Mouse (Mus musculus): ENCODE results near the gene Chmp2a. TPM values are rescaled to one million over a fixed set of nuclear protein-coding genes. Genes with fewer than 3 reads are reported as not detected.

Gene Chmp2a
- total RNA-seq, 2 experiments from 2014 or later, result 178 to 225 TPM

DNA sequence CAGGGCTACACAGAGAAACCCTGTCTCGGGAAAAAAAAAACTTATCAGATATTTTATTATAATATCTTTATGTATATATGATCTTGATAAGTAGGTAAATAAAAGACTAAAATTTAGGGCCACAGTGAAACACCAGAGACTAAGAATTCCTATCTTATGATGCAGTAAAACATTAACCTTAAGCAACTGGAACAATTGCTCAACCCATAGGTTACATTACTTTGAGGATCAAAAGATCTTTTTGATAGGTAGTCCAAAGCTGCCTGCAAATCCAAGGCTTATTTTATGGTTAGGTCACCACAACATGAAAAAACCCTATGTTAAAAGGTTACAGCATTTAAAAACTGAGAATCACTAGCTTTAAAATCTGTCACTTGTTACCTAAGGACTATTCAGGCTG is 33.0 kb downstream of the Chmp2a start:
- no peak for DNase-seq

- DNase-seq, result no peak
Observed at GRCm38 (mm10) chr7:12998851-12999250, 35.8 kb downstream of the Chmp2a start, which contains the start of gene Trim28. Gene Trim28 (plus strand): TSS chr7:12999114.

DNA sequence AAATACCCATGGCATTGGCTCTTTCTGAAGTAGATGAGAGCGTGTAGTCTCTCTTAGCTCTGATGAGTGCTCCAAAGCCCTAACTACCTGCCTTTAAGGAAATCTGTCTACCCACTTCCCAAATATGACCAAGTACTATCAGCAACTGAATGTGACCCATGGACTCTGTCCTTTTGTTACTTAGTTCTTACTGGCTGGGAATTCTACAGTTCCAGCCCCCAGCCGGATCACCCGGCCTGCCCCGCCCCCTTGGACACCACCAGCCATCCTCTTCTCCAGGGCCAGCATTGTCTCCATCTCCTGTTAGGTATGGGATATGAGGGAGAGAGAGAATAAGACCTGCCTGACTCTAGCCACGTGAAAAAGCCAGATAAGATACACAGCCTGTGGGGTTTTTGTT is 36.6 kb downstream of the Chmp2a start, which contains the start of gene Slc27a5:
Gene Slc27a5 (minus strand): TSS at position 140 of the 400 bp plus-strand sequence.
- DNase-seq, result no peak

DNA sequence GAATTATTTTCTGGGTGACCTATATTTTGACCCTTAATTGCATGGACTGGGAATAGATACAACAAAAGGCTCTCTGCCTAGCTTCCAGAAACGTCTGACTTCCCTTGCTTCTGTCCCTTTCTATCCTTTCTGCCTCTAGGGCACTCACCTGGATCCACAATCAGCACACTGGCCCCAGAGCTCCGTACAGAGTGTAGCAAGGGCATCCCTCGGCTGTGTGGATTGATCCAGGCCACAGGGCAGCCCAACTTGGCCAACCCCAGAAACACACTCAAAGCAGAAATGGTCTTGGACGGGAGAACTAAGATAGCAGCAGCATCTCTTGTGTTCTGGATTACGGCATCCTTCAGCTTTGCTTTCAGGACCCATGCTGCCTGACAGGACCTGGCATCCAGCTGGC is 37.4 kb downstream of the Chmp2a start:
- no peak for DNase-seq

- no peak for DNase-seq
Observed at GRCm38 (mm10) chr7:12995862-12996261, 38.7 kb downstream of the Chmp2a start.

GRCm38 (mm10) chr7:12993148-12993547 is 41.5 kb downstream of the Chmp2a start:
- DNase-seq, result no peak

DNA sequence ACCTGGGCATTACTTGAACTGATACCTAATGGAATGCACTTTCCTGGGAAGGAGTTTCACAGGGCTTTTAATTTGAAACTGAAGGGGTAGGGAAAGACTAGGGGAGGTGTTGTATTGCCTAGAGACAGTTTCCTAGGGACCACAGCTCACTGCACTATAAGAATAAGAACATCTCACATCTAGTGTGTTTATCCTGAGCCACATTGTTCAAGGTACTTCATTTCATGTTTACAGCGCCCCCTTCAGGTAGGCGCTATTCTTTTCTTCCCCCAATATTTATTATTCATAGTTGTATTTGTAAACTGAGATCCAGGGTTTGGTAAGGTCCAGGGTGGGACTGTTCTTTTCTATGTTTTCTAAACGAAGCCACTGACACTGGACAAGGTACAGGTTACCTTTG is 42.4 kb downstream of the Chmp2a start:
- DNase-seq, result peak in 1 of 2 experiments; percentile 58

- no peak for DNase-seq
Observed at GRCm38 (mm10) chr7:12987409-12988189, 47.0 kb downstream of the Chmp2a start.

GRCm38 (mm10) chr7:12986906-12987305 is 47.7 kb downstream of the Chmp2a start:
- no peak for DNase-seq

GRCm38 (mm10) chr7:12985724-12986123 is 48.9 kb downstream of the Chmp2a start:
- DNase-seq, result no peak

Other genes with a start within 250 kb of the Chmp2a start
- gene Zscan18, start 231.2 kb downstream of the Chmp2a start, total RNA-seq (2021), result 1 to 10 TPM; 2.3 to 4.3 TPM
- 10 to 100 TPM; 10.5 to 11.0 TPM for gene Zfp329, start 215.9 kb downstream of the Chmp2a start, total RNA-seq (2021)
- gene Zfp110, start 200.0 kb downstream of the Chmp2a start, total RNA-seq (2021), result 10 to 100 TPM; 22.2 to 24.0 TPM
- gene Zfp128, start 153.6 kb downstream of the Chmp2a start, total RNA-seq (2021), result 1 to 10 TPM; 3.2 to 3.4 TPM
- gene Zscan22, start 137.0 kb downstream of the Chmp2a start, total RNA-seq (2021), result 10 to 100 TPM; 10.7 to 13.6 TPM
- gene Rps5, start 112.5 kb downstream of the Chmp2a start, total RNA-seq (2021), result 100 to 1,000 TPM; 919 to 976 TPM
- gene Rnf225, start 107.4 kb downstream of the Chmp2a start, total RNA-seq (2021), result under 1 TPM; 0.20 to 0.63 TPM
- 1 to 10 TPM; 9.3 to 9.5 TPM for gene Zfp324, start 69.0 kb downstream of the Chmp2a start, total RNA-seq (2021)
- gene Zfp446, start 57.0 kb downstream of the Chmp2a start, total RNA-seq (2021), result 1 to 10 TPM; 5.9 to 7.6 TPM
- under 1 TPM in 1 of 2 experiments, not detected in 1; 0.20 TPM for gene Slc27a5, start 36.6 kb downstream of the Chmp2a start, total RNA-seq (2021)
- gene Trim28, start 35.7 kb downstream of the Chmp2a start, total RNA-seq (2021), result 100 to 1,000 TPM; 221 to 229 TPM
- 10 to 100 TPM; 11.7 to 13.6 TPM for gene Zbtb45, start 24.8 kb downstream of the Chmp2a start, total RNA-seq (2021)
- gene Ube2m, start 3.5 kb upstream of the Chmp2a start, total RNA-seq (2021), result 100 to 1,000 TPM; 173 to 178 TPM
- gene Mzf1, start 20.0 kb upstream of the Chmp2a start, total RNA-seq (2021), result 1 to 10 TPM; 1.8 to 2.9 TPM
- gene Vmn1r85, start 60.4 kb upstream of the Chmp2a start, total RNA-seq (2021), result not detected
- gene Vmn1r86, start 85.1 kb upstream of the Chmp2a start, total RNA-seq (2021), result not detected
- gene Vmn1r87, start 105.3 kb upstream of the Chmp2a start, total RNA-seq (2021), result not detected
- gene Vmn1r88, start 124.8 kb upstream of the Chmp2a start, total RNA-seq (2021), result under 1 TPM; 0.03 to 0.17 TPM
- gene Vmn1r89, start 178.2 kb upstream of the Chmp2a start, total RNA-seq (2021), result not detected
- gene Lig1, start 242.5 kb upstream of the Chmp2a start, total RNA-seq (2021), result 10 to 100 TPM; 12.3 to 12.8 TPM
- 1 to 10 TPM; 7.1 to 8.4 TPM for gene Zswim9, start 243.9 kb upstream of the Chmp2a start, total RNA-seq (2021)